Mouse (Mus musculus) heart, embryonic 14.5 days (tissue): ENCODE results near the gene Met. TPM values are rescaled to one million over a fixed set of nuclear protein-coding genes. Genes with fewer than 3 reads are reported as not detected.

ENCODE experiments used
- ATAC-seq: fragments of 200-750 bp; cut with Nextera tagmentation; 2 replicates; pipeline ENCODE4 v1.8.0; 2017; ENCODE audit warnings: low read depth, moderate TSS enrichment; ENCODE audit not compliant: insufficient number of reproducible peaks, insufficient read depth, low FRiP score
- H3K27ac ChIP-seq, 2 experiments: fragments of 200-500 bp in 1 of 2; fragments of 300-500 bp in 1 of 2; sonication (generic) in 1 of 2; replicated peaks in 1 of 2; 2 replicates each; pipeline ENCODE4 v1.5.1; 2012 to 2014; ENCODE audit warnings: low read depth in 2 of 2, low read length in 2 of 2, control low read depth in 1 of 2, mild to moderate bottlenecking in 1 of 2, mixed read lengths in 1 of 2; ENCODE audit not compliant: control insufficient read depth in 1 of 2, insufficient read depth in 1 of 2
- H3K27me3 ChIP-seq: fragments of 300-500 bp; sonication (generic); 2 replicates; pipeline ENCODE4 v1.6.1; 2014; ENCODE audit warnings: mild to moderate bottlenecking, low read length, control low read depth; ENCODE audit not compliant: control insufficient read depth, insufficient read depth
- H3K36me3 ChIP-seq: fragments of 300-500 bp; sonication (generic); 2 replicates; pipeline ENCODE4 v1.6.1; 2014; ENCODE audit warnings: mild to moderate bottlenecking, control low read depth, low read length, mixed read lengths; ENCODE audit not compliant: control insufficient read depth, insufficient read depth
- H3K4me1 ChIP-seq, 2 experiments: fragments of 200-500 bp in 1 of 2; fragments of 300-500 bp in 1 of 2; sonication (generic) in 1 of 2; 2 replicates each; pipeline ENCODE4 v1.6.1; 2012 to 2014; ENCODE audit warnings: low read length in 2 of 2, control low read depth in 1 of 2, mixed read lengths in 1 of 2; ENCODE audit not compliant: control insufficient read depth in 2 of 2, insufficient read depth in 2 of 2
- H3K4me2 ChIP-seq: fragments of 300-500 bp; sonication (generic); 2 replicates; pipeline ENCODE4 v1.6.1; 2014; ENCODE audit warnings: mild to moderate bottlenecking, low read length
- H3K4me3 ChIP-seq, 2 experiments: fragments of 200-500 bp in 1 of 2; fragments of 300-500 bp in 1 of 2; sonication (generic) in 1 of 2; 2 replicates each; pipeline ENCODE4 v1.5.1; 2012 to 2014; ENCODE audit warnings: low read length in 2 of 2, mild to moderate bottlenecking in 2 of 2, control low read depth in 1 of 2, low read depth in 1 of 2, moderate library complexity in 1 of 2; ENCODE audit not compliant: control insufficient read depth in 1 of 2, insufficient read depth in 1 of 2
- H3K9ac ChIP-seq: fragments of 300-500 bp; sonication (generic); 2 replicates; pipeline ENCODE4 v1.6.1; 2014; ENCODE audit warnings: mild to moderate bottlenecking, low read length
- H3K9me3 ChIP-seq: fragments of 300-500 bp; sonication (generic); 2 replicates; pipeline ENCODE4 v1.6.1; 2016; ENCODE audit warnings: low read length, control low read depth; ENCODE audit not compliant: control insufficient read depth
- WGBS: fragments of 180-500 bp; shearing (Covaris S2); extraction: QIAGEN DNeasy Blood & Tissue Kit; methylation state at CpG from one replicate; pipeline ENCODE4 v1.1.7; 2014; 5-methylcytosine and 5-hydroxymethylcytosine counted together
- polyA plus RNA-seq: library from polyadenylated mRNA; unstranded; fragments of >200 nt; fragmentation: Nextera tagmentation; extraction: Ambion mirVana; gene quantifications from 2 replicates; pipeline ENCODE4 v1.2.1, GENCODE M21; 2014

Gene Met
- polyA plus RNA-seq, 1 experiment from 2014 or later, result 3.2 TPM

DNA sequence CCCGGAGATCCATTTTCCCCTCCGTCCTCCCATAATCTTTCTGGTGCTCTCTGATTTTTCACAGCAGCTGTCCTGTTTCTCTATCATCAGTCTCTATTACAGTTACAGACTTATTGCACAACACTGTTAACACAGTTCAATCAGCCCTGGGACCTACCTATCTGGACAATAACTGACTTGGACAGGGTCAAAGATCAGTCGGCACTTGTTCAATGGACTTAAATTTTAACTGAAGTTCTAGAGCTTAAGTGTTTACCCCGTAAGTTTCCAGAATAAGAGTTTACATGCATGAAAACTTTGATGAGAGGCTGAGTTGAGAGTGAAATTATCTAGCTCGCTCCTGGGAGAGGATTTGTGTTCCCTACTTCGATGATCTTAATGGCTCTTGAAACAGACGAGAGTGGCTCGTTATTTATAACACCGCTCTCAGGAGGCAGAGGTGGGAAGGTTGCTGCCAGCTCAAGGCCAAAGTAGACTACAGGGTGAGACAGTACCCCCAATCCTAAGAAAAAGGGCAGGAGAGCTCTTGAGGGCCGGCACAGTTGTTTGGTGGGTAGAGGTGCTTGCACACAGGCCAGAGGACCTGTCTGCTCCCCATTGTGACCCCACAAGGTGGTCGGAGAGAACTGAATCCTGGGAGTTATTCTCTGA lies 105.2 kb downstream of the Met start:
- no peak overlapping the region for H3K4me2 ChIP-seq
- no peak overlapping the region for H3K27ac ChIP-seq
- H3K9ac ChIP-seq, result no peak overlapping the region
- H3K4me1 ChIP-seq, result peaks cover 3 to 5% of the 10 kb centered on the region in 2 experiments; a peak in 3 of 4 replicates
- no peak overlapping the region for H3K4me3 ChIP-seq
- WGBS, result 61% methylated on average over 11 of the region's 11 CpGs
- ATAC-seq, result no peak
- no peaks in the 10 kb centered on the region for H3K36me3 ChIP-seq
- H3K9me3 ChIP-seq, result no peaks in the 10 kb centered on the region
- no peaks in the 10 kb centered on the region for H3K27me3 ChIP-seq

GRCm38 (mm10) chr6:17573227-17573626 lies 109.6 kb downstream of the Met start:
- no peak for ATAC-seq
- Histone ChIP-seq H3K4me1 (peaks cover 3 to 5% of the 10 kb centered on the region in 2 experiments; a peak in 3 of 4 replicates), H3K27me3 (no peaks in the 10 kb centered on the region), H3K9ac (no peak overlapping the region), H3K9me3 (no peaks in the 10 kb centered on the region), H3K4me2 (no peak overlapping the region), H3K4me3 (no peak overlapping the region), H3K27ac (no peak overlapping the region), H3K36me3 (no peaks in the 10 kb centered on the region)
- WGBS, result 51% methylated on average over 5 of the region's 5 CpGs

DNA sequence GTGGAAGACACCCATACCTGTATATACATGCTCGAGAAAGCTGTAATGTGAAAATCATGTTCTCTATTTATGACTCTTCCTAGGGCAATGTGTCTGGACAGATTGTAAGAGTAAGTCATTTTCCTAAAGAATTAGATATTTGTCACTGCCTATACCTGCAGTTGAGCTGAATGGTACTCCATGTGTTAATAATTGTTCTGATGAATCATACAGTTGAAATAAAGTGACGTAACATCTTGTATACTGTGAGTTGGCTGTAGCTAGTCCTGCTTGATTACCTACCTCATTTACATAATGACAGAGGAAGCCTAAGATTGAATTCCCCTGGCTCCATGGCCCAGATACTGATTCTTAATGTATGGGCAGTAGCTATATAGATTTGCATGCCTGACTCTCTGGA lies 110.1 kb downstream of the Met start:
- H3K4me3 ChIP-seq, result no peak overlapping the region
- H3K4me2 ChIP-seq, result no peak overlapping the region
- H3K9me3 ChIP-seq, result no peaks in the 10 kb centered on the region
- no peaks in the 10 kb centered on the region for H3K36me3 ChIP-seq
- no peaks in the 10 kb centered on the region for H3K27me3 ChIP-seq
- WGBS, result 93% methylated on average over 2 of the region's 2 CpGs
- no peak for ATAC-seq
- H3K9ac ChIP-seq, result no peak overlapping the region
- peaks cover 3 to 5% of the 10 kb centered on the region in 2 experiments; a peak in 3 of 4 replicates for H3K4me1 ChIP-seq
- H3K27ac ChIP-seq, result no peak overlapping the region

- H3K9ac ChIP-seq, result no peak overlapping the region
- no peaks in the 10 kb centered on the region for H3K9me3 ChIP-seq
- no peaks in the 10 kb centered on the region for H3K27me3 ChIP-seq
- H3K36me3 ChIP-seq, result no peaks in the 10 kb centered on the region
- H3K4me1 ChIP-seq, result no peaks in the 10 kb centered on the region; a peak in 1 of 4 replicates
- no peak overlapping the region for H3K4me3 ChIP-seq
- H3K4me2 ChIP-seq, result no peak overlapping the region
- ATAC-seq, result no peak
- no peak overlapping the region for H3K27ac ChIP-seq
- 25% methylated on average over 3 of the region's 3 CpGs for WGBS
Observed at GRCm38 (mm10) chr6:17578092-17578760, 114.6 kb downstream of the Met start.

DNA sequence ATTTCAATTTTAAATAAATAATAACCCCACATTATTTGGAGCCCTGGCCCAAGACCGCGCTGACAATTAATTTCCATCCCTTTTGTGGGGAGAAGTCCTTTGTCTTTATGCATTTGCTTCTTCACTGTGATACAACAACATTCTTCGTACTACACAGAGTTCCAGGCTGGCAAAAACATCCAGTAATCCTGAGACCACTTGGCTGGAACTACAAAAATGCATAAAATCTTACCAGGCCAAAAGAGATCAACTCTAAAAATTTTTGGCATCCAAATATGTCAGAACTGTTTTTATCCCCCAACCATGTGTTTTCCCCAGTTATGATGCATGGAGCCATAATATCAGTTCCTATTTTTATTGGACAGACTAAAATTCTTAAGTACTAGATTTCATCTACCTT lies 116.7 kb downstream of the Met start:
- H3K4me2 ChIP-seq, result no peak overlapping the region
- no peak overlapping the region for H3K4me3 ChIP-seq
- H3K9me3 ChIP-seq, result no peaks in the 10 kb centered on the region
- H3K27ac ChIP-seq, result no peak overlapping the region
- no peaks in the 10 kb centered on the region for H3K27me3 ChIP-seq
- 87% methylated on average over 3 of the region's 3 CpGs for WGBS
- no peak overlapping the region for H3K9ac ChIP-seq
- H3K4me1 ChIP-seq, result no peaks in the 10 kb centered on the region
- ATAC-seq, result no peak
- H3K36me3 ChIP-seq, result no peaks in the 10 kb centered on the region

GRCm38 (mm10) chr6:17583982-17584381 lies 120.4 kb downstream of the Met start:
- H3K27me3 ChIP-seq, result no peaks in the 10 kb centered on the region

GRCm38 (mm10) chr6:17589049-17589952 lies 125.7 kb downstream of the Met start:
- H3K4me3 ChIP-seq, result no peak overlapping the region
- no peak for ATAC-seq
- WGBS, result 35% methylated on average over 16 of the region's 16 CpGs
- peaks cover 5% of the 10 kb centered on the region; the same call in 1 of the 2 replicates for H3K9me3 ChIP-seq
- H3K27me3 ChIP-seq, result no peaks in the 10 kb centered on the region
- no peaks in the 10 kb centered on the region for H3K36me3 ChIP-seq
- no peak overlapping the region for H3K4me2 ChIP-seq
- no peak overlapping the region; the same call in 1 of the 2 replicates for H3K9ac ChIP-seq
- 0 out of 4 replicates have a peak, but pooled peaks cover 0 to 2% of the 10 kb centered on the region in 2 experiments for H3K4me1 ChIP-seq
- no peak overlapping the region for H3K27ac ChIP-seq

More at GRCm38 (mm10) chr6:17583982-17584381, 120.4 kb downstream of the Met start:
- Histone ChIP-seq H3K9me3 (no peaks in the 10 kb centered on the region), H3K4me1 (0 out of 4 replicates have a peak, but pooled peaks cover 0 to 2% of the 10 kb centered on the region in 2 experiments), H3K4me3 (peak overlapping the region; percentile 26 to 39), H3K4me2 (peak overlapping the region; percentile 57), H3K36me3 (no peaks in the 10 kb centered on the region), H3K27ac (no peak overlapping the region), H3K9ac (peak overlapping the region; percentile 54)
- 27% methylated on average over 13 of the region's 13 CpGs for WGBS
- ATAC-seq, result no peak
